Mouse (Mus musculus) hindbrain, embryonic 15.5 days (tissue): ENCODE data around the gene Serpina6. TPM values are rescaled to one million over a fixed set of nuclear protein-coding genes. Genes with fewer than 3 reads are reported as not detected.

Experiments
- ATAC-seq: fragments of 200-750 bp; cut with Nextera tagmentation; 2 replicates; pipeline ENCODE4 v1.8.0; 2017; ENCODE audit warnings: low read depth, moderate number of reproducible peaks, moderate TSS enrichment; ENCODE audit not compliant: low FRiP score
- H3K27ac ChIP-seq: fragments of 300-500 bp; sonication (generic); replicated peaks from 2 replicates; pipeline ENCODE4 v1.5.1; 2015; ENCODE audit warnings: mild to moderate bottlenecking, inconsistent platforms
- H3K27me3 ChIP-seq: fragments of 300-500 bp; sonication (generic); 2 replicates; pipeline ENCODE4 v1.6.1; 2015; ENCODE audit warnings: control low read depth, inconsistent platforms
- H3K36me3 ChIP-seq: fragments of 300-500 bp; sonication (generic); 2 replicates; pipeline ENCODE4 v1.6.1; 2015; ENCODE audit warnings: control low read depth, inconsistent platforms
- H3K4me1 ChIP-seq: fragments of 300-500 bp; sonication (generic); replicated peaks from 2 replicates; pipeline ENCODE4 v1.6.1; 2015; ENCODE audit warnings: control low read depth, inconsistent platforms
- H3K4me2 ChIP-seq: fragments of 300-500 bp; sonication (generic); 2 replicates; pipeline ENCODE4 v1.6.1; 2015; ENCODE audit warnings: moderate library complexity, mild to moderate bottlenecking, inconsistent platforms
- H3K4me3 ChIP-seq: fragments of 300-500 bp; sonication (generic); 2 replicates; pipeline ENCODE4 v1.5.1; 2015; ENCODE audit warnings: mild to moderate bottlenecking, inconsistent platforms
- H3K9ac ChIP-seq: fragments of 300-500 bp; sonication (generic); 2 replicates; pipeline ENCODE4 v1.6.1; 2015; ENCODE audit warnings: inconsistent platforms
- H3K9me3 ChIP-seq: fragments of 300-500 bp; sonication (generic); 2 replicates; pipeline ENCODE4 v1.6.1; 2016; ENCODE audit warnings: control low read depth, inconsistent platforms
- WGBS: fragments of 180-500 bp; shearing (Covaris S2); methylation state at CpG from one replicate; pipeline ENCODE4 v1.1.7; 2015; 5-methylcytosine and 5-hydroxymethylcytosine counted together
- polyA plus RNA-seq: library from polyadenylated mRNA; unstranded; fragments of >200 nt; fragmentation: Nextera tagmentation; extraction: Ambion mirVana; gene quantifications from 2 replicates; pipeline ENCODE4 v1.2.1, GENCODE M21; 2015

The Serpina6 gene
- 0.48 TPM in 1 of 2 replicates, not detected in the other for polyA plus RNA-seq

- Histone ChIP-seq H3K27me3 (no peaks in the 10 kb centered on the region), H3K4me1 (no peaks in the 10 kb centered on the region), H3K9me3 (no peaks in the 10 kb centered on the region), H3K4me2 (no peak within 1 kb of the TSS), H3K9ac (no peak within 1 kb of the TSS), H3K36me3 (no peaks in the 10 kb centered on the region), H3K27ac (no peak within 1 kb of the TSS), H3K4me3 (no peak within 1 kb of the TSS)
- ATAC-seq = no peak
- 86% methylated on average over 9 of the region's 9 CpGs for WGBS
Observed at GRCm38 (mm10) chr12:103656848-103657626, at the start of gene Serpina6. Serpina6 (minus strand) TSS chr12:103657212.

- no peak for ATAC-seq
- Histone ChIP-seq H3K4me1 (no peaks in the 10 kb centered on the region), H3K36me3 (no peaks in the 10 kb centered on the region), H3K27ac (no peak overlapping the region), H3K9me3 (no peaks in the 10 kb centered on the region), H3K27me3 (no peaks in the 10 kb centered on the region), H3K4me3 (no peak overlapping the region), H3K9ac (no peak overlapping the region), H3K4me2 (no peak overlapping the region)
- WGBS = 90% methylated on average over 4 of the region's 4 CpGs
Observed at GRCm38 (mm10) chr12:103706113-103706512, 49.1 kb upstream of the Serpina6 start.

- no peaks in the 10 kb centered on the region for H3K27me3 ChIP-seq
- H3K9me3 ChIP-seq = no peaks in the 10 kb centered on the region
- H3K9ac ChIP-seq = no peak overlapping the region
- no peak for ATAC-seq
- H3K27ac ChIP-seq = no peak overlapping the region
- no peaks in the 10 kb centered on the region for H3K4me1 ChIP-seq
- H3K4me2 ChIP-seq = no peak overlapping the region
- 79% methylated on average over 2 of the region's 2 CpGs for WGBS
- no peak overlapping the region for H3K4me3 ChIP-seq
- H3K36me3 ChIP-seq = no peaks in the 10 kb centered on the region
Observed at GRCm38 (mm10) chr12:103705547-103705946, 48.5 kb upstream of the Serpina6 start.

- Histone ChIP-seq H3K4me3 (no peak overlapping the region), H3K36me3 (no peaks in the 10 kb centered on the region), H3K27ac (no peak overlapping the region), H3K27me3 (no peaks in the 10 kb centered on the region), H3K9me3 (no peaks in the 10 kb centered on the region), H3K4me1 (no peaks in the 10 kb centered on the region), H3K4me2 (no peak overlapping the region), H3K9ac (no peak overlapping the region)
- no peak for ATAC-seq
- WGBS = 88% methylated on average over 4 of the region's 4 CpGs
Observed at GRCm38 (mm10) chr12:103700144-103700750, 43.2 kb upstream of the Serpina6 start.

GRCm38 (mm10) chr12:103695429-103695828 lies 38.4 kb upstream of the Serpina6 start, which contains the start of gene Serpina1f:
Serpina1f (minus strand) TSS chr12:103695529.
- Histone ChIP-seq H3K4me2 (no peak within 1 kb of the TSS), H3K27me3 (no peaks in the 10 kb centered on the region), H3K27ac (no peak within 1 kb of the TSS), H3K4me1 (no peaks in the 10 kb centered on the region), H3K9me3 (no peaks in the 10 kb centered on the region), H3K9ac (no peak within 1 kb of the TSS), H3K36me3 (no peaks in the 10 kb centered on the region), H3K4me3 (no peak within 1 kb of the TSS)
- no peak for ATAC-seq
- 89% methylated on average over 8 of the region's 8 CpGs for WGBS

- no peak overlapping the region for H3K4me3 ChIP-seq
- no peaks in the 10 kb centered on the region for H3K27me3 ChIP-seq
- no peak overlapping the region for H3K27ac ChIP-seq
- no peaks in the 10 kb centered on the region for H3K9me3 ChIP-seq
- ATAC-seq = no peak
- no peaks in the 10 kb centered on the region for H3K4me1 ChIP-seq
- no peak overlapping the region for H3K4me2 ChIP-seq
- 67% methylated on average over 3 of the region's 3 CpGs for WGBS
- no peaks in the 10 kb centered on the region for H3K36me3 ChIP-seq
- no peak overlapping the region for H3K9ac ChIP-seq
Observed at GRCm38 (mm10) chr12:103688221-103688814, 31.3 kb upstream of the Serpina6 start.

GRCm38 (mm10) chr12:103687021-103687420 lies 30.0 kb upstream of the Serpina6 start:
- ATAC-seq = no peak
- Histone ChIP-seq H3K4me3 (no peak overlapping the region), H3K9me3 (no peaks in the 10 kb centered on the region), H3K4me1 (no peaks in the 10 kb centered on the region), H3K36me3 (no peaks in the 10 kb centered on the region), H3K4me2 (no peak overlapping the region), H3K9ac (no peak overlapping the region), H3K27me3 (no peaks in the 10 kb centered on the region), H3K27ac (no peak overlapping the region)
- WGBS = 59% methylated on average over 7 of the region's 7 CpGs

GRCm38 (mm10) chr12:103686050-103686449 lies 29.0 kb upstream of the Serpina6 start:
- ATAC-seq = no peak
- 83% methylated on average over 3 of the region's 3 CpGs for WGBS
- Histone ChIP-seq H3K9me3 (no peaks in the 10 kb centered on the region), H3K4me2 (no peak overlapping the region), H3K36me3 (no peaks in the 10 kb centered on the region), H3K4me3 (no peak overlapping the region), H3K27ac (no peak overlapping the region), H3K4me1 (no peaks in the 10 kb centered on the region), H3K9ac (no peak overlapping the region), H3K27me3 (no peaks in the 10 kb centered on the region)

- Histone ChIP-seq H3K4me1 (no peaks in the 10 kb centered on the region), H3K9ac (no peak overlapping the region), H3K27me3 (no peaks in the 10 kb centered on the region), H3K36me3 (no peaks in the 10 kb centered on the region), H3K4me2 (no peak overlapping the region), H3K9me3 (no peaks in the 10 kb centered on the region), H3K4me3 (no peak overlapping the region), H3K27ac (no peak overlapping the region)
- 82% methylated on average over 3 of the region's 3 CpGs for WGBS
- ATAC-seq = no peak
Observed at GRCm38 (mm10) chr12:103685386-103685785, 28.4 kb upstream of the Serpina6 start.

GRCm38 (mm10) chr12:103683775-103684174 lies 26.8 kb upstream of the Serpina6 start:
- H3K4me3 ChIP-seq = no peak overlapping the region
- no peaks in the 10 kb centered on the region for H3K4me1 ChIP-seq
- H3K9me3 ChIP-seq = no peaks in the 10 kb centered on the region
- no peaks in the 10 kb centered on the region for H3K36me3 ChIP-seq
- H3K27me3 ChIP-seq = no peaks in the 10 kb centered on the region
- no peak overlapping the region for H3K27ac ChIP-seq
- H3K4me2 ChIP-seq = no peak overlapping the region
- ATAC-seq = no peak
- WGBS = 73% methylated on average over 4 of the region's 4 CpGs
- no peak overlapping the region for H3K9ac ChIP-seq

GRCm38 (mm10) chr12:103681739-103682138 lies 24.7 kb upstream of the Serpina6 start:
- no peaks in the 10 kb centered on the region for H3K4me1 ChIP-seq

GRCm38 (mm10) chr12:103681169-103681568 lies 24.2 kb upstream of the Serpina6 start:
- ATAC-seq = no peak
- no peak overlapping the region for H3K4me3 ChIP-seq

More at GRCm38 (mm10) chr12:103681739-103682138, 24.7 kb upstream of the Serpina6 start:
- no peak overlapping the region for H3K27ac ChIP-seq
- H3K9me3 ChIP-seq = no peaks in the 10 kb centered on the region
- H3K4me3 ChIP-seq = no peak overlapping the region
- no peak overlapping the region for H3K4me2 ChIP-seq
- no peak for ATAC-seq
- no peak overlapping the region for H3K9ac ChIP-seq
- 83% methylated on average over 2 of the region's 2 CpGs for WGBS
- no peaks in the 10 kb centered on the region for H3K36me3 ChIP-seq
- H3K27me3 ChIP-seq = no peaks in the 10 kb centered on the region

More at GRCm38 (mm10) chr12:103681169-103681568, 24.2 kb upstream of the Serpina6 start:
- H3K9me3 ChIP-seq = no peaks in the 10 kb centered on the region
- H3K36me3 ChIP-seq = no peaks in the 10 kb centered on the region
- H3K4me2 ChIP-seq = no peak overlapping the region
- H3K4me1 ChIP-seq = no peaks in the 10 kb centered on the region
- no peak overlapping the region for H3K9ac ChIP-seq
- WGBS = 76% methylated on average over 2 of the region's 2 CpGs
- no peak overlapping the region for H3K27ac ChIP-seq
- no peaks in the 10 kb centered on the region for H3K27me3 ChIP-seq
